Mouse (Mus musculus) lung, postnatal 0 days (tissue): ENCODE data around the gene Cdc25b. TPM values are rescaled to one million over a fixed set of nuclear protein-coding genes. Genes with fewer than 3 reads are reported as not detected.

Experiments used
- ATAC-seq: fragments of 200-750 bp; cut with Nextera tagmentation; 2 replicates; pipeline ENCODE4 v1.8.0; 2017; ENCODE audit warnings: moderate library complexity
- DNase-seq: peaks from one replicate; pipeline ENCODE4 v3.0.0-alpha.2; 2016; ENCODE audit warnings: low spot score
- H3K27ac ChIP-seq: fragments of 300-500 bp; sonication (generic); 2 replicates; pipeline ENCODE4 v1.5.1; 2014; ENCODE audit warnings: antibody characterized with exemption, mild to moderate bottlenecking, low read length, mixed read lengths
- H3K27me3 ChIP-seq: fragments of 300-500 bp; sonication (generic); replicated peaks from 2 replicates; pipeline ENCODE4 v1.6.1; 2014; ENCODE audit warnings: low read length, mixed read lengths; ENCODE audit not compliant: insufficient read depth
- H3K36me3 ChIP-seq: fragments of 300-500 bp; sonication (generic); 2 replicates; pipeline ENCODE4 v1.6.1; 2014; ENCODE audit warnings: low read length, mixed read lengths; ENCODE audit not compliant: insufficient read depth
- H3K4me1 ChIP-seq: fragments of 300-500 bp; sonication (generic); 2 replicates; pipeline ENCODE4 v1.6.1; 2014; ENCODE audit warnings: antibody characterized with exemption, low read depth, low read length, mixed read lengths; ENCODE audit not compliant: insufficient read depth
- H3K4me2 ChIP-seq: fragments of 300-500 bp; sonication (generic); replicated peaks from 2 replicates; pipeline ENCODE4 v1.6.1; 2014; ENCODE audit warnings: low read depth, mild to moderate bottlenecking, low read length, moderate library complexity, mixed read lengths
- H3K4me3 ChIP-seq: fragments of 300-500 bp; sonication (generic); 2 replicates; pipeline ENCODE4 v1.5.1; 2014; ENCODE audit warnings: low read depth, low read length
- H3K9ac ChIP-seq: fragments of 300-500 bp; sonication (generic); replicated peaks from 2 replicates; pipeline ENCODE4 v1.6.1; 2014; ENCODE audit warnings: low read depth, mild to moderate bottlenecking
- H3K9me3 ChIP-seq: fragments of 300-500 bp; sonication (generic); 2 replicates; pipeline ENCODE4 v1.6.1; 2016; ENCODE audit warnings: low read length, mixed read lengths
- CTCF ChIP-seq: IDR thresholded peaks from 2 replicates; pipeline ENCODE4 v1.5.1; 2016; ENCODE audit warnings: antibody characterized with exemption, mild to moderate bottlenecking
- EP300 ChIP-seq: IDR thresholded peaks from 2 replicates; pipeline ENCODE4 v1.6.1; 2016; ENCODE audit warnings: antibody characterized with exemption, mild to moderate bottlenecking, control low read depth
- WGBS: fragments of 180-500 bp; shearing (Covaris S2); extraction: QIAGEN DNeasy Blood & Tissue Kit; methylation state at CpG from one replicate; pipeline ENCODE4 v1.1.7; 2014; 5-methylcytosine and 5-hydroxymethylcytosine counted together
- polyA plus RNA-seq: library from polyadenylated mRNA; unstranded; fragments of >200 nt; fragmentation: Nextera tagmentation; extraction: Ambion mirVana; gene quantifications from 2 replicates; pipeline ENCODE4 v1.2.1, GENCODE M21; 2015

Cdc25b gene
- polyA plus RNA-seq, 1 experiment from 2014 or later = 38.7 TPM

DNA sequence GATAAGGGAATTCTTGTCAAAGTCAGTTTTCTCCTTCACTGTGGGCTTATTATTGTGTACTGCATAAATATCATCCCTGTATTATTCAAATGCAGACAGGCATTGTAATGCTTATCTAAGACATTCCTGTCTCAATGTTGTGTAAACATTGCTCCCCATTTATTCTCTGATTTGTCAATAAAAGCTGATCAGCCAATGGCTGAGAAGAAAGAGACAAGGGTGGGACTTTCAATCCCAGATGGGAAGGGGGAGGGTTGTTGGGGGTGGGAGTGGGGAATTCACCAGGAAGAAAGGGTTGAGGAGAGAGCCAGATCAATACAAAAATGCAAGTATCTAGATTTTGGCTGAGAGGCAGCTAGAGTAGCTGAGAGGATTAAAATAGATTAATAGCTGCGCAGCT, 17.8 kb upstream of the Cdc25b start:
- no peak overlapping the region for H3K4me2 ChIP-seq
- TF ChIP-seq CTCF (no peak), EP300 (no peak)
- H3K27me3 ChIP-seq = 0 out of 2 replicates have a peak, but pooled peaks cover 5% of the 10 kb centered on the region
- DNase-seq (no peak), ATAC-seq (no peak)
- H3K4me1 ChIP-seq = no peaks in the 10 kb centered on the region
- no peak overlapping the region for H3K27ac ChIP-seq
- H3K4me3 ChIP-seq = no peak overlapping the region
- no peak overlapping the region for H3K9ac ChIP-seq
- H3K9me3 ChIP-seq = no peaks in the 10 kb centered on the region
- 0 out of 2 replicates have a peak, but pooled peaks cover 3% of the 10 kb centered on the region for H3K36me3 ChIP-seq
- WGBS = 55% methylated on average over 1 of the region's 1 CpGs

- no peak for DNase-seq
- WGBS = 34% methylated on average over 9 of the region's 9 CpGs
- no peaks in the 10 kb centered on the region for H3K9me3 ChIP-seq
- H3K4me3 ChIP-seq = no peak overlapping the region
- no peak overlapping the region for H3K27ac ChIP-seq
- TF ChIP-seq CTCF (no peak), EP300 (no peak)
- peaks cover 5% of the 10 kb centered on the region; the same call in 1 of the 2 replicates for H3K4me1 ChIP-seq
- ATAC-seq = no peak
- H3K9ac ChIP-seq = no peak overlapping the region
- H3K4me2 ChIP-seq = peak overlapping the region; percentile 34; the same call in 1 of the 2 replicates
- 0 out of 2 replicates have a peak, but pooled peaks cover 3% of the 10 kb centered on the region for H3K36me3 ChIP-seq
- H3K27me3 ChIP-seq = 0 out of 2 replicates have a peak, but pooled peaks cover 5% of the 10 kb centered on the region
These were observed 15.8 kb upstream of the Cdc25b start for GRCm38 (mm10) chr2:131170936-131171335.

DNA sequence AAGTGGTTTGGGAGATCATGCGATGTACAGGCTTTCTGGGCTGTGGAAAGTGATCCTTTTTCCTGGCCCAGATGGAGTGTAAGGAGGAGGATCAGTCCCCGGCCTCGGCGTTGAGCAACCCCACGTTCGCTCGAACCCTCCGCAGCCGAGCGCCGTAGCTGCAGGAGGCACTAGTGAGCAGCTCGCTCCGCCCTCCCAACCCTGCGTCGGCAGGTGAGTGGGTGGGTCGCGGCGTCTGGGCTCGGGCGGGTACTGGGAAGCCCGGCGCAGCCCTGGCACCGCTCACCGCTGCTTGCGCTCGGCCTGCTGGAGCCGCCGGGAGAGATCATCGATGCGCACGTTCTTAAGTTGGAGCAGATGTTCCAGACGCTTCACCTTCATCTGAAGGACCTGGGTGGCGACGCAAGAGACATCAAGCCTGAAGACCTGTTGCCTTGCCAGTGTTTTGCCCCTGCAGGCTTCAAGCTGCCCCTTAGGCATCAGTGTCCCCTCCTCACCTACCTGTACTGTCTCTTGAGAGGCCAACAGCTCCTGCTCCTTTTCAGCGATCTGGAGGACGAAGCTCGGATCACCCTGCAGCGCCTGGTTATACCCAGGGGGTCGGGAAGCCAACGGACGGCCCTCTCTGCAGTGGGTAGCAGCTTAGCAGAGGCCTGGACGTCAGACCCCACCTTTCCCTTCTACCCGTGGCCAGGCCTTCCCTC, 15.2 kb upstream of the Cdc25b start:
- H3K4me2 ChIP-seq = peak overlapping the region; percentile 34
- peak; percentile 36; the same call in 1 of the 2 replicates for ATAC-seq
- H3K4me1 ChIP-seq = peaks cover 5% of the 10 kb centered on the region; the same call in 1 of the 2 replicates
- H3K9ac ChIP-seq = no peak overlapping the region
- 0 out of 2 replicates have a peak, but pooled peaks cover 5% of the 10 kb centered on the region for H3K27me3 ChIP-seq
- WGBS = 21% methylated on average over 42 of the region's 43 CpGs
- H3K4me3 ChIP-seq = no peak overlapping the region
- DNase-seq = no peak
- no peak overlapping the region for H3K27ac ChIP-seq
- H3K36me3 ChIP-seq = 0 out of 2 replicates have a peak, but pooled peaks cover 3% of the 10 kb centered on the region
- no peaks in the 10 kb centered on the region for H3K9me3 ChIP-seq
- TF ChIP-seq CTCF (peak; percentile 38), EP300 (no peak)

- no peak overlapping the region for H3K4me2 ChIP-seq
- H3K36me3 ChIP-seq = 0 out of 2 replicates have a peak, but pooled peaks cover 3% of the 10 kb centered on the region
- DNase-seq (no peak), ATAC-seq (no peak)
- WGBS = 62% methylated on average over 9 of the region's 9 CpGs
- H3K9ac ChIP-seq = no peak overlapping the region
- no peak overlapping the region for H3K4me3 ChIP-seq
- H3K27me3 ChIP-seq = 0 out of 2 replicates have a peak, but pooled peaks cover 5% of the 10 kb centered on the region
- no peak for TF ChIP-seq EP300
- no peak for TF ChIP-seq CTCF
- H3K27ac ChIP-seq = no peak overlapping the region
- H3K4me1 ChIP-seq = peaks cover 7% of the 10 kb centered on the region; the same call in 1 of the 2 replicates
- H3K9me3 ChIP-seq = no peaks in the 10 kb centered on the region
These were observed 14.4 kb upstream of the Cdc25b start for GRCm38 (mm10) chr2:131172322-131172721.

DNA sequence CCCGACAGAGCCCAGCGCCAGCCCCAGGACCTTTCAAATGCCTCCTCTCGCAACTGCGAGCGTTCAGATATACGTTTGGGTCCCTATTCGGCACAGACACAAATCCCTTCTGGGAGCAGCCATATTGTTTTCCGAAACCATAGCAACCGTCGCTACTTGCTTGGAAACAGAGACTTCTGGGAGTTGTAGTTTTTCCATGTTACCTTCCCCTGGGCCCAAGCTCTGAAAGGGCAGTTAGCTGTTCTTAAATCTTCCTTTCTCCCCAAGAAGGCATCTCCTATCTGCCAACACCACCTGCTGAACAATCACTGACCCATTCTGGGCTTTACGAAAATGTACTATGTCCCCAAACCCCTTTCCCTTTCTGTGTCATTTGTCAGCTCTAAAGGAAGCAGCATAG, 12.0 kb upstream of the Cdc25b start:
- Histone ChIP-seq H3K4me1 (peaks cover 24% of the 10 kb centered on the region), H3K36me3 (0 out of 2 replicates have a peak, but pooled peaks cover 3% of the 10 kb centered on the region), H3K4me3 (peak overlapping the region; percentile 35), H3K27me3 (0 out of 2 replicates have a peak, but pooled peaks cover 5% of the 10 kb centered on the region), H3K9me3 (no peaks in the 10 kb centered on the region), H3K4me2 (peak overlapping the region; percentile 65), H3K9ac (no peak overlapping the region; the same call in 1 of the 2 replicates), H3K27ac (no peak overlapping the region)
- peak; percentile 95 for DNase-seq
- peak; percentile 36 for ATAC-seq
- TF ChIP-seq EP300 (no peak), CTCF (no peak)
- WGBS = 5% methylated on average over 11 of the region's 11 CpGs

DNA sequence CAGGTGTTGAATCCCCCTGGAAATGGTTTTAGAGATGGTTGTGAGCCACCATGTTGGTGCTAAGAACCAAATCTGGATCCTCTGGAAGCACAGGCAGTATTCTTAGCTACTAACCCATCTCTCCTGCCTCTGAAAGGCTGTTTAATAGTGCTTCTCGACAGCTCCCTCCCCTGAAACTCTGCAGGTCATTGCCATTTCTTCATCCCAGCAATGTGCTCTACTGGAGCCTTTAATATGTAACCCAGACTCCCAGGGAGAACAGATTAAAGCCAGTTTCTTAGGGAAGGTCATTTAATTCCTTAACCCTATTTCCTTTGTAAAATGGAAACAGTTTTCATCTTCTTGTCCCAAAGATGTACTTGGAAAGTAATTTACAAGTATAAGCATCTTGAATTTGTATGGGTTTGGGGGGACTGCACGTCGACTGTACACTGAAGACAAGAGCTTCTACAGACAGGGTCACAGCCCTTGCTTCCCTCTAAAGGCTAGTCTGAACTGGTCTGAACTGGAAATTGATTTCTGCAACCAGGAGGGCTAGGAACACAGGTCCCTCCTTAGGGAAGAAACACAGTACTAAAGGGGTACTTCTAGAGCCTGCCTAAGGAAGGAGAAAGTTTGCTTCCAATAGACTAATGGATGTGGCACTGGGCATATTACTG, 11.3 kb upstream of the Cdc25b start:
- peaks cover 24% of the 10 kb centered on the region for H3K4me1 ChIP-seq
- ATAC-seq (no peak), DNase-seq (no peak)
- no peaks in the 10 kb centered on the region for H3K9me3 ChIP-seq
- H3K9ac ChIP-seq = no peak overlapping the region
- H3K36me3 ChIP-seq = 0 out of 2 replicates have a peak, but pooled peaks cover 3% of the 10 kb centered on the region
- no peak overlapping the region for H3K4me2 ChIP-seq
- WGBS = 72% methylated on average over 3 of the region's 3 CpGs
- 0 out of 2 replicates have a peak overlapping the region, but pooled peaks have one; percentile 59 for H3K27ac ChIP-seq
- 0 out of 2 replicates have a peak, but pooled peaks cover 5% of the 10 kb centered on the region for H3K27me3 ChIP-seq
- no peak for TF ChIP-seq CTCF
- no peak for TF ChIP-seq EP300
- H3K4me3 ChIP-seq = no peak overlapping the region
